Mouse (Mus musculus): ENCODE measurements around the gene Phldb2.

DNA sequence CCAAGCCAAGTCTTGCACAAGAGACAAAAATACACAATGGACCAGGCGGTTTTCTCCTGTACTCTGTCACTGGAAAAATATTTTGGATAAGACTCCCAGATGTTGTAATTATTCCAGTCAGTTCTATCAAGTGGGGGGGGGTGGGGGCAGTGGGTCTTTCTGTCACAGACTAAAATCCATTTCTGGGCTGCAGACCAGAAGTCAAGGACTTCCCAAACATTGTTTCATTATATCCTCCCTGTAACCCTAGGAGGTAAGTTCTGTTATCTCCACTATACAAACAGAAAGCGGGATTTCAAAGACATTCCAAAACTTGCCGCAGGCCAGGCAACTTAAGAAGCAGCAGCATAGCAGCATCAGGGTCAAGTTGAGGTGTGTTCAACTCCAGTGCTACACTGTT, 25.8 kb downstream of the Phldb2 start:
- TF ChIP-seq CTCF (IDR thresholded peaks at IDR 0.05; ENCODE audit: borderline replicate concordance, control insufficient read depth, extremely low read depth, insufficient read depth, low read length, poor library complexity) (no peak), POLR2A (IDR thresholded peaks at IDR 0.05; ENCODE audit: control insufficient read depth, extremely low read depth, insufficient read depth, low read length, poor library complexity) (no peak)

All from thymus, adult 2 months (tissue).